Mouse (Mus musculus): Measurements from ENCODE around the gene Epb41. TPM values are rescaled to one million over a fixed set of nuclear protein-coding genes. Genes with fewer than 3 reads are reported as not detected.

The Epb41 gene
- total RNA-seq, 2 experiments from 2014 or later: 755 to 895 TPM

GRCm38 (mm10) chr4:131913526-131913925 is 161.6 kb downstream of the Epb41 start:
- ATAC-seq (replicated peaks; ENCODE audit: low FRiP score, poor library complexity, severe bottlenecking): no peak

GRCm38 (mm10) chr4:131911521-131911920 is 163.6 kb downstream of the Epb41 start:
- ATAC-seq (replicated peaks; ENCODE audit: low FRiP score, poor library complexity, severe bottlenecking): no peak

GRCm38 (mm10) chr4:131910237-131910994 is 164.7 kb downstream of the Epb41 start:
- ATAC-seq (replicated peaks; ENCODE audit: low FRiP score, poor library complexity, severe bottlenecking): no peak

GRCm38 (mm10) chr4:131907912-131908311 is 167.2 kb downstream of the Epb41 start:
- ATAC-seq (replicated peaks; ENCODE audit: low FRiP score, poor library complexity, severe bottlenecking): no peak

- no peak for ATAC-seq (replicated peaks; ENCODE audit: low FRiP score, poor library complexity, severe bottlenecking)
These were observed 168.7 kb downstream of the Epb41 start for GRCm38 (mm10) chr4:131906423-131906822.

- no peak for ATAC-seq (replicated peaks; ENCODE audit: low FRiP score, poor library complexity, severe bottlenecking)
These were observed 170.6 kb downstream of the Epb41 start for GRCm38 (mm10) chr4:131904478-131904877.

GRCm38 (mm10) chr4:131901090-131901489 is 174.0 kb downstream of the Epb41 start:
- ATAC-seq (replicated peaks; ENCODE audit: low FRiP score, poor library complexity, severe bottlenecking): no peak

- ATAC-seq (replicated peaks; ENCODE audit: low FRiP score, poor library complexity, severe bottlenecking): no peak
These were observed 176.0 kb downstream of the Epb41 start for GRCm38 (mm10) chr4:131899180-131899554.

GRCm38 (mm10) chr4:131898503-131899179 is 176.5 kb downstream of the Epb41 start:
- ATAC-seq (replicated peaks; ENCODE audit: low FRiP score, poor library complexity, severe bottlenecking): no peak

GRCm38 (mm10) chr4:131897787-131898186 is 177.3 kb downstream of the Epb41 start:
- ATAC-seq (replicated peaks; ENCODE audit: low FRiP score, poor library complexity, severe bottlenecking): no peak

GRCm38 (mm10) chr4:131897109-131897508 is 178.0 kb downstream of the Epb41 start:
- no peak for ATAC-seq (replicated peaks; ENCODE audit: low FRiP score, poor library complexity, severe bottlenecking)

GRCm38 (mm10) chr4:131890692-131891091 is 184.4 kb downstream of the Epb41 start:
- ATAC-seq (replicated peaks; ENCODE audit: low FRiP score, poor library complexity, severe bottlenecking): no peak

- ATAC-seq (replicated peaks; ENCODE audit: low FRiP score, poor library complexity, severe bottlenecking): no peak
These were observed 186.6 kb downstream of the Epb41 start for GRCm38 (mm10) chr4:131888564-131888963.

- no peak for ATAC-seq (replicated peaks; ENCODE audit: low FRiP score, poor library complexity, severe bottlenecking)
These were observed 189.7 kb downstream of the Epb41 start for GRCm38 (mm10) chr4:131885376-131885775.

- ATAC-seq (replicated peaks; ENCODE audit: low FRiP score, poor library complexity, severe bottlenecking): no peak
These were observed 191.6 kb downstream of the Epb41 start for GRCm38 (mm10) chr4:131883571-131883970.

- ATAC-seq (replicated peaks; ENCODE audit: low FRiP score, poor library complexity, severe bottlenecking): no peak
These were observed 193.8 kb downstream of the Epb41 start for GRCm38 (mm10) chr4:131881306-131881705.

- ATAC-seq (replicated peaks; ENCODE audit: low FRiP score, poor library complexity, severe bottlenecking): no peak
These were observed 195.4 kb downstream of the Epb41 start for GRCm38 (mm10) chr4:131879692-131880091.

- ATAC-seq (replicated peaks; ENCODE audit: low FRiP score, poor library complexity, severe bottlenecking): no peak
These were observed 198.3 kb downstream of the Epb41 start for GRCm38 (mm10) chr4:131876836-131877235.

GRCm38 (mm10) chr4:131875242-131875641 is 199.9 kb downstream of the Epb41 start:
- no peak for ATAC-seq (replicated peaks; ENCODE audit: low FRiP score, poor library complexity, severe bottlenecking)

GRCm38 (mm10) chr4:131874567-131874966 is 200.6 kb downstream of the Epb41 start:
- peak; percentile 26 for ATAC-seq (replicated peaks; ENCODE audit: low FRiP score, poor library complexity, severe bottlenecking)

GRCm38 (mm10) chr4:131874169-131874536 is 201.0 kb downstream of the Epb41 start:
- peak; percentile 67 for ATAC-seq (replicated peaks; ENCODE audit: low FRiP score, poor library complexity, severe bottlenecking)

Data from erythroid progenitor cell, adult 5-6 weeks (primary cell).